Mouse (Mus musculus): ENCODE data around the gene Ccdc177. TPM values are rescaled to one million over a fixed set of nuclear protein-coding genes. Genes with fewer than 3 reads are reported as not detected.

Ccdc177 gene
- total and polyA plus RNA-seq, 3 experiments = 0.11 TPM; not detected in 2

DNA sequence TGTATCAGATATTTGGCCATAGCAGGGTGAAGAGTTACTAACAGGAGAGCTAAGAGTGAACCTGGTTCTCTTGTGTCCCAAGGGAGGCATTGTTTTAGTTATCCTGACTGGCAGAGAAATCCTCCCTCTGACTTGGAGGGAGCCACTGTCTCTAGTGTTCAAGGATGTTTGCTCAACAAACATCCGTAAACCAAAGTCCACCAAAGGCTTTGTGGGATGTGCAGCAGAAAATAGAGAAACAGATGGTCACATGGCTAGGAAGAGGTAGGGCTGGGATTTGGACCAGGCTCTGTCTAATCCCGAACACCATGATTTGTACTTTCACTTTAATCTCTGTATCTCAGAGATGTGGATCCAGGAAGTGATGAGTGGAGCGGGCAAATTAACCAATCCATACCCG lies 3.6 kb upstream of the Ccdc177 start:
- peaks cover 9% of the 10 kb centered on the region for H3K4me1 ChIP-seq (ENCODE audit: insufficient read depth, low read depth, low read length)
- DNase-seq (ENCODE audit: low spot score) = no peak
- no peak for TF ChIP-seq GATA2 (IDR thresholded peaks at IDR 0.05; ENCODE audit: borderline replicate concordance, low read depth, low read length)
- no peak for TF ChIP-seq GATA1 (IDR thresholded peaks at IDR 0.05; ENCODE audit: borderline replicate concordance, low read length)
- no peak for TF ChIP-seq POLR2AphosphoS5 (IDR thresholded peaks at IDR 0.05; ENCODE audit: insufficient replicate concordance, low read depth, low read length)
- no peak for TF ChIP-seq TAL1 (conservative IDR thresholded peaks at IDR 0.05; ENCODE audit: low read depth, low read length)
- no peak for TF ChIP-seq CTCF (IDR thresholded peaks at IDR 0.05; ENCODE audit: low read depth, low read length)
- no peak for ATAC-seq (ENCODE audit: extremely low read depth, insufficient number of reproducible peaks, low FRiP score, poor library complexity, severe bottlenecking)
- no peak overlapping the region for H3K4me3 ChIP-seq (ENCODE audit: low read depth, low read length)
- peaks cover 52% of the 10 kb centered on the region for H3K27me3 ChIP-seq (ENCODE audit: insufficient read depth, low read length)
- peaks cover 12% of the 10 kb centered on the region for H3K9me3 ChIP-seq (replicated peaks)
- H3K36me3 ChIP-seq (replicated peaks) = no peaks in the 10 kb centered on the region

DNA sequence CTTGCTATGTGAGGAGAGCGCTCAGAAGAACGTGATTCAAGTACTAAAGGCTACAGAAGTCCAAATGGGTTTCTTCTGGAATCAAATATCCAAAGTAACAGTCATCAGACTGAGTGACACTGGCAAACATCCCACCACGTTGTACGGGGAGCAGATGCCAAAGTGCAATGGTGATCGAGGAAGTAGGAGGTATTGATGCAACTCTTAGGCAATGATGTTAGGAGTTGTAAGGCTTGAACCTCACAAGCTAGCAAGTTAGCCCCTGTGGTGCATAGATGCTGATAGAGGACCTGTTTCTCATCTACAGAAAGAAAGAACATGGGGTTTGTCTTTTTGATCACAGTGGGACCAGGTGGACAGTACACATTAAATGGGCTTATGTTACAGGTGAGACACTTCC lies 2.5 kb upstream of the Ccdc177 start:
- ATAC-seq (ENCODE audit: extremely low read depth, insufficient number of reproducible peaks, low FRiP score, poor library complexity, severe bottlenecking) (no peak), DNase-seq (ENCODE audit: low spot score) (no peak)
- Histone ChIP-seq H3K4me3 (ENCODE audit: low read depth, low read length) (no peak overlapping the region), H3K36me3 (replicated peaks) (no peaks in the 10 kb centered on the region), H3K4me1 (ENCODE audit: insufficient read depth, low read depth, low read length) (peaks cover 7% of the 10 kb centered on the region), H3K27me3 (ENCODE audit: insufficient read depth, low read length) (peaks cover 45% of the 10 kb centered on the region), H3K9me3 (replicated peaks) (peaks cover 24% of the 10 kb centered on the region)
- TF ChIP-seq POLR2AphosphoS5 (IDR thresholded peaks at IDR 0.05; ENCODE audit: insufficient replicate concordance, low read depth, low read length) (no peak), TAL1 (conservative IDR thresholded peaks at IDR 0.05; ENCODE audit: low read depth, low read length) (no peak), GATA2 (IDR thresholded peaks at IDR 0.05; ENCODE audit: borderline replicate concordance, low read depth, low read length) (no peak), CTCF (IDR thresholded peaks at IDR 0.05; ENCODE audit: low read depth, low read length) (no peak), GATA1 (IDR thresholded peaks at IDR 0.05; ENCODE audit: borderline replicate concordance, low read length) (no peak)

DNA sequence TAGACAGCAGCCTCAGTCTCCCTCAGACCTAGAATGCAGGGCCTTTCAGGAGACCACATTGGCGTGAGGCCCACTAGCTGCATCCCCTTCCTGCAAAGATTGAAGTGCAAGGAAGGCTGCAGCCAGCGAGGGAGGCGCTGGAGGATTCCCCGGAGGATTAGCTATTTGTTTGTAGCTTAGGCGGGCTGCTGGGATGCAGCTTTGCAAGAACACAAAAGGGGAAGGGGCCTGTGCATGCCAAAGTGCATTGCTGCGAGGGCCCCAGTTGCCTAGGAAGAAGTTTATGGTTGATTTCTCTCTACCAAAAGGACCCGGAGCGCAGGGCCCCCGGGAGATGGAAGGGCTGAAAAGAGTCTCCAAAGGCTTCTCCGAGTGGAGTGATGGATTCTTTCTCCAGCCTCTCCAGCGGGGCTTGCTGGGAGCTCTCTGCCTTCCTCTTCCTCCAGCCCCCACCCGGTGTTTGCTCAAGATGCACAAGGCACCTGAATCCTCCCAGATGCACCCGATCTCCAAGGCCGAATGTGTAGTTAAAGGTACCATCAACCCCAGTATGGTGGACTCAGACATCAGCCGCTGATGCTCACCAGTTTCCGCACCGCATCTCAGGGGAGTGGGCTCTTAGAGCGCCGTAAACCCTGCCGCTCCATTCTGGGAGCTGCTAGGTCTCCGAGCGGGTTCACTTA lies 633 bp downstream of the Ccdc177 start:
- no peaks in the 10 kb centered on the region for H3K36me3 ChIP-seq (replicated peaks)
- TF ChIP-seq TAL1 (conservative IDR thresholded peaks at IDR 0.05; ENCODE audit: low read depth, low read length) (no peak), CTCF (IDR thresholded peaks at IDR 0.05; ENCODE audit: low read depth, low read length) (no peak), GATA2 (IDR thresholded peaks at IDR 0.05; ENCODE audit: borderline replicate concordance, low read depth, low read length) (no peak), GATA1 (IDR thresholded peaks at IDR 0.05; ENCODE audit: borderline replicate concordance, low read length) (no peak), POLR2AphosphoS5 (IDR thresholded peaks at IDR 0.05; ENCODE audit: insufficient replicate concordance, low read depth, low read length) (no peak)
- H3K27me3 ChIP-seq (ENCODE audit: insufficient read depth, low read length) = peaks cover 48% of the 10 kb centered on the region
- no peak overlapping the region for H3K4me3 ChIP-seq (ENCODE audit: low read depth, low read length)
- H3K4me1 ChIP-seq (ENCODE audit: insufficient read depth, low read depth, low read length) = no peaks in the 10 kb centered on the region
- ATAC-seq (ENCODE audit: extremely low read depth, insufficient number of reproducible peaks, low FRiP score, poor library complexity, severe bottlenecking) = no peak
- no peak for DNase-seq (ENCODE audit: low spot score)
- peaks cover 33% of the 10 kb centered on the region for H3K9me3 ChIP-seq (replicated peaks)

DNA sequence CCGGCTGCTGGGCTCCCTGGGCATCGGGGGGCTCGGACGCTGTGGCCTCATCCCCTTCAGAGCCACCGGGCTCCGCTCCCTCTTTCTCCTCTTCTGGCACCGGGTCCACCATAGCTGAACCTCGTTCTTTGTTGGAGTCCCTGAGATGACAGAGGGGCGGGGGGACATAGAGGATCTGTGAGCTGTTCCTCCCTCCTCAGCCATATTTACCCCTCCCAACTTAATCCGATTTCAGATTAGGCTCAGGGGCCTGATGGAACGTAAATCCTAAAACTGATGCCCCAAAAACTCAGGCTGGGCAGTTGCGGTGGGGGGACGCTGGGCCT lies 1.1 kb downstream of the Ccdc177 start:
- peaks cover 33% of the 10 kb centered on the region for H3K9me3 ChIP-seq (replicated peaks)
- no peaks in the 10 kb centered on the region for H3K36me3 ChIP-seq (replicated peaks)
- peaks cover 48% of the 10 kb centered on the region for H3K27me3 ChIP-seq (ENCODE audit: insufficient read depth, low read length)
- H3K4me3 ChIP-seq (ENCODE audit: low read depth, low read length) = peak overlapping the region; percentile 15; the same call in 1 of the 2 replicates
- DNase-seq (ENCODE audit: low spot score) (no peak), ATAC-seq (ENCODE audit: extremely low read depth, insufficient number of reproducible peaks, low FRiP score, poor library complexity, severe bottlenecking) (no peak)
- TF ChIP-seq CTCF (IDR thresholded peaks at IDR 0.05; ENCODE audit: low read depth, low read length) = no peak
- no peak for TF ChIP-seq GATA1 (IDR thresholded peaks at IDR 0.05; ENCODE audit: borderline replicate concordance, low read length)
- TF ChIP-seq POLR2AphosphoS5 (IDR thresholded peaks at IDR 0.05; ENCODE audit: insufficient replicate concordance, low read depth, low read length) = no peak
- TF ChIP-seq GATA2 (IDR thresholded peaks at IDR 0.05; ENCODE audit: borderline replicate concordance, low read depth, low read length) = no peak
- no peak for TF ChIP-seq TAL1 (conservative IDR thresholded peaks at IDR 0.05; ENCODE audit: low read depth, low read length)
- no peaks in the 10 kb centered on the region for H3K4me1 ChIP-seq (ENCODE audit: insufficient read depth, low read depth, low read length)

DNA sequence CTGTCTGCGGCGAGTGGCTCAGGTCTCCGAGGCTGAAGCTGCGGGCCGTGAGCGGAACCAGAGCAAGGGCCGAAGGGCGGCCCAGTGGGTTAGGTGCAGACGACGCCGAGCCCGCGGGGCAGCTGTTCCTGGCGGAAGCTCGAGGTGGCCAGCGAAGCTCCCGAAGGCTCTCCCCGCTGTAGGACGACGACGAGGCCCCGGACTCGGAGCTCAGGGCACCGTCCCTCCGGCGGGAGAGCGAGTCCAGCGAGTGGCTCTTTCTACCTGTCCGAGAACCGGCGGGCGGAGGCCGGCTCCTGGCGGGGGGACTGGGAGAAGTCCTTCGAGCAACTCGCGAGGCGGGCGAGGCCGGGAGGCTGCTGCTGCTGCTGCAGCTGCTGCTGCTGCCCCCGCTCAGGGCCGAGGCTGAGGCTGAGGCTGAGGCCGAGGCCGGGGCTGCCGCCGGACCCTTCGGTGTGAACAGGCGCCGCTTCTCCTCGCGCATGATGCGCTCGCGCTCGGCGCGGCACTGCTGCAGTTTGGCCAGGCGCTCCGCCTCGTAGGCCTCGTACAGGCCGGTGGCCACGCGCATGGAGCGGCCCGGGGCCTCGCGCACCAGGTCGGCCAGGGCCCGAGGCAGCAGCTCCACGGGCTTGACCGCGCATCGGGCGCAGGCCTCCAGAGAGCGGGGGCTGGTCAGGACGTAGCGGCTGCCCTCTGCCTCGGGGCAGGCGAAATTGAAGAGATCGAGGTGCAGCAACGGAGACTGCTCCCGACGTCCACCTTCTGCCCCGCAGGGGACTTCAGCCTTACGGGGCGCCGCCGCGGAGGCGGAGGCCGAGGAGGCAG lies 1.7 kb downstream of the Ccdc177 start:
- H3K4me3 ChIP-seq (ENCODE audit: low read depth, low read length) = peak overlapping the region; percentile 15; the same call in 1 of the 2 replicates
- ATAC-seq (ENCODE audit: extremely low read depth, insufficient number of reproducible peaks, low FRiP score, poor library complexity, severe bottlenecking) = no peak
- no peaks in the 10 kb centered on the region for H3K4me1 ChIP-seq (ENCODE audit: insufficient read depth, low read depth, low read length)
- peaks cover 33% of the 10 kb centered on the region for H3K9me3 ChIP-seq (replicated peaks)
- TF ChIP-seq GATA2 (IDR thresholded peaks at IDR 0.05; ENCODE audit: borderline replicate concordance, low read depth, low read length) = no peak
- no peak for TF ChIP-seq GATA1 (IDR thresholded peaks at IDR 0.05; ENCODE audit: borderline replicate concordance, low read length)
- TF ChIP-seq TAL1 (conservative IDR thresholded peaks at IDR 0.05; ENCODE audit: low read depth, low read length) = no peak
- TF ChIP-seq CTCF (IDR thresholded peaks at IDR 0.05; ENCODE audit: low read depth, low read length) = no peak
- TF ChIP-seq POLR2AphosphoS5 (IDR thresholded peaks at IDR 0.05; ENCODE audit: insufficient replicate concordance, low read depth, low read length) = no peak
- no peaks in the 10 kb centered on the region for H3K36me3 ChIP-seq (replicated peaks)
- no peak for DNase-seq (ENCODE audit: low spot score)
- peaks cover 48% of the 10 kb centered on the region for H3K27me3 ChIP-seq (ENCODE audit: insufficient read depth, low read length)
